Mouse (Mus musculus): ENCODE data around the gene Mcrip2.

- no peak for TF ChIP-seq CTCF (IDR thresholded peaks at IDR 0.05; ENCODE audit: extremely low read depth, insufficient read depth, low read length)
- TF ChIP-seq POLR2A (IDR thresholded peaks at IDR 0.05; ENCODE audit: extremely low read depth, insufficient read depth, low read length): no peak
Observed at GRCm38 (mm10) chr17:25876347-25876915, 7.9 kb upstream of the Mcrip2 start.

Data from cortical plate, adult 2 months (tissue).